Mouse (Mus musculus) heart, embryonic 14.5 days (tissue): Measurements from ENCODE around the gene Aldoc. TPM values are rescaled to one million over a fixed set of nuclear protein-coding genes. Genes with fewer than 3 reads are reported as not detected.

ENCODE experiments used
- ATAC-seq: fragments of 200-750 bp; cut with Nextera tagmentation; 2 replicates; pipeline ENCODE4 v1.8.0; 2017; ENCODE audit warnings: low read depth, moderate TSS enrichment; ENCODE audit not compliant: insufficient number of reproducible peaks, insufficient read depth, low FRiP score
- H3K27ac ChIP-seq, 2 experiments: fragments of 200-500 bp in 1 of 2; fragments of 300-500 bp in 1 of 2; sonication (generic) in 1 of 2; replicated peaks in 1 of 2; 2 replicates each; pipeline ENCODE4 v1.5.1; 2012 to 2014; ENCODE audit warnings: low read depth in 2 of 2, low read length in 2 of 2, control low read depth in 1 of 2, mild to moderate bottlenecking in 1 of 2, mixed read lengths in 1 of 2; ENCODE audit not compliant: control insufficient read depth in 1 of 2, insufficient read depth in 1 of 2
- H3K27me3 ChIP-seq: fragments of 300-500 bp; sonication (generic); 2 replicates; pipeline ENCODE4 v1.6.1; 2014; ENCODE audit warnings: mild to moderate bottlenecking, low read length, control low read depth; ENCODE audit not compliant: control insufficient read depth, insufficient read depth
- H3K36me3 ChIP-seq: fragments of 300-500 bp; sonication (generic); 2 replicates; pipeline ENCODE4 v1.6.1; 2014; ENCODE audit warnings: mild to moderate bottlenecking, control low read depth, low read length, mixed read lengths; ENCODE audit not compliant: control insufficient read depth, insufficient read depth
- H3K4me1 ChIP-seq, 2 experiments: fragments of 200-500 bp in 1 of 2; fragments of 300-500 bp in 1 of 2; sonication (generic) in 1 of 2; 2 replicates each; pipeline ENCODE4 v1.6.1; 2012 to 2014; ENCODE audit warnings: low read length in 2 of 2, control low read depth in 1 of 2, mixed read lengths in 1 of 2; ENCODE audit not compliant: control insufficient read depth in 2 of 2, insufficient read depth in 2 of 2
- H3K4me2 ChIP-seq: fragments of 300-500 bp; sonication (generic); 2 replicates; pipeline ENCODE4 v1.6.1; 2014; ENCODE audit warnings: mild to moderate bottlenecking, low read length
- H3K4me3 ChIP-seq, 2 experiments: fragments of 200-500 bp in 1 of 2; fragments of 300-500 bp in 1 of 2; sonication (generic) in 1 of 2; 2 replicates each; pipeline ENCODE4 v1.5.1; 2012 to 2014; ENCODE audit warnings: low read length in 2 of 2, mild to moderate bottlenecking in 2 of 2, control low read depth in 1 of 2, low read depth in 1 of 2, moderate library complexity in 1 of 2; ENCODE audit not compliant: control insufficient read depth in 1 of 2, insufficient read depth in 1 of 2
- H3K9ac ChIP-seq: fragments of 300-500 bp; sonication (generic); 2 replicates; pipeline ENCODE4 v1.6.1; 2014; ENCODE audit warnings: mild to moderate bottlenecking, low read length
- H3K9me3 ChIP-seq: fragments of 300-500 bp; sonication (generic); 2 replicates; pipeline ENCODE4 v1.6.1; 2016; ENCODE audit warnings: low read length, control low read depth; ENCODE audit not compliant: control insufficient read depth
- WGBS: fragments of 180-500 bp; shearing (Covaris S2); extraction: QIAGEN DNeasy Blood & Tissue Kit; methylation state at CpG from one replicate; pipeline ENCODE4 v1.1.7; 2014; 5-methylcytosine and 5-hydroxymethylcytosine counted together
- polyA plus RNA-seq: library from polyadenylated mRNA; unstranded; fragments of >200 nt; fragmentation: Nextera tagmentation; extraction: Ambion mirVana; gene quantifications from 2 replicates; pipeline ENCODE4 v1.2.1, GENCODE M21; 2014

The Aldoc gene
- polyA plus RNA-seq, 1 experiment from 2014 or later, result 30.3 TPM

DNA sequence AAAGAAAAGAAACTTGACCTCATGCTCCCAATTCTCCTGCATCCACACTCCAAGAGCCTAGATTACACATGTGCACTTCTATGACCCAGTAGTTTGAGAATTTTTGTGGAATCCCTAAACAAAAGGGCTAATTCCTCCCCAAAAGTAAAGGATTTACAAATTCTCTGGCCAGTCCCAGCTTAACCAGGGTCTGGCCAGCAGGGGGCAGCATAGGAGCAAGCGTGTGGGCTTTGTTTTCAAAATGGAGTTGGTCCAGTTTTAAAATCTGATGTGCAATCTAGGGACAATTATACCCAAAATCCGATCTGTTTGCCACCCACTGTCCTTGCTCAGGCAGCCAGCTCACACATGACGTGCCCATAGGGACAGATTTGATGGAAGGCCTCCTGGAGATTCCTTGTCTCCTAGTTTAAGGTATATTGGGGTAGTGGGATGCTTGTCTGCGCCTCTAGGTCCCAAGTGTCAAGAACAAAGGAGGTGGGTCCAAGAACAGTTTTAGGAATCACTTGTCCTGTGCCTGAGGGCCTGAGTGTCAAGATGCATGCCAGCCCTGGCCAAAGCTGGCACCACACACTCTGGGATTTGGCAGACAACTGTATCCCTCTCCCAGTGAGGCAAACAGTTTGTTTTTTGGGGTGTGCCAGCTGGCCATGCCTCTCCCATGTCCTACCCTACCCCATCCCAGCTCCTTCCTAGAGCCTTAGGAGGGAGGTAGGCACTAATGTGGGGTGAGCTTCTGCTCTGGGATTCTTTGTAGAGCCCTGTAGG lies 32.9 kb downstream of the Aldoc start:
- no peaks in the 10 kb centered on the region; a peak in 1 of 4 replicates for H3K4me1 ChIP-seq
- no peak overlapping the region for H3K4me2 ChIP-seq
- H3K27ac ChIP-seq, result no peak overlapping the region
- no peak overlapping the region for H3K4me3 ChIP-seq
- no peaks in the 10 kb centered on the region for H3K9me3 ChIP-seq
- ATAC-seq, result no peak
- H3K27me3 ChIP-seq, result peaks cover 11% of the 10 kb centered on the region; the same call in 1 of the 2 replicates
- H3K9ac ChIP-seq, result no peak overlapping the region
- H3K36me3 ChIP-seq, result no peaks in the 10 kb centered on the region
- WGBS, result 28% methylated on average over 4 of the region's 4 CpGs

DNA sequence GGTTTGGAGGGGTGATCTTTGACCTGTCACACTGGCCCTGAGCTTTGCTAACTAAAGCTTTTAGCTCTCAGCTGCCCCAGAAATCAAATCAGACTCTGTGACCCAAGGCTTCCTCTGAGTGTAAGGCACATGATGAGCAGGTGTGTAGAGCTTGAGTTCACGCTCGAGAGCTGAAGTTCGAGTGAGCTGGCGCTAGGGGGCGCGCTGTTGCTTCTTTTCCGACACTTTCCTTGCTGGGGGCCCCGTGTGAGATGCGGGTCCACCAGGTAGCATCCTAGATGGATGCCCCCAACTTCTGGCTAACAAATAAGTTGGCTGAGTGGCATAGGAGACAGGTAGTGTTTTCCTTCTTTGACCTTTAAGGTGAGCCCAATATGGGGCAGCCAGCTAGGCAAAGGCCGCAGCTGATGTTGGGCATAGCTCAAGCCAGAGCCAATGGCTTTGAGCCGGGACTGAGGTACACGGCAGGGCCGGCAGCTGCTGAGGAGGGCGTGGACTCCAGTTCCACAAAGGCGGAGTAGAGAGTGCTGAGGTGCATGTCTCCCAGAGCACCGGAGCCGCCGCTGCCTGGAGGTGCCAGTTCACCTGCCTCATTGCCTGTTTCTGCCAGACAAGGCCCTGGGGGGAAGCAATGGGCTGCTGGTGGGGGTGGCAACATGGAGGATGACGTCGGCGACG lies 35.7 kb downstream of the Aldoc start:
- peaks cover 15% of the 10 kb centered on the region; the same call in 1 of the 2 replicates for H3K27me3 ChIP-seq
- H3K9me3 ChIP-seq, result no peaks in the 10 kb centered on the region
- no peak overlapping the region for H3K4me2 ChIP-seq
- H3K9ac ChIP-seq, result no peak overlapping the region
- H3K27ac ChIP-seq, result no peak overlapping the region
- no peak overlapping the region for H3K4me3 ChIP-seq
- no peaks in the 10 kb centered on the region; a peak in 1 of 4 replicates for H3K4me1 ChIP-seq
- H3K36me3 ChIP-seq, result no peaks in the 10 kb centered on the region
- ATAC-seq, result no peak
- 15% methylated on average over 22 of the region's 22 CpGs for WGBS

GRCm38 (mm10) chr11:78360125-78360788 lies 37.5 kb downstream of the Aldoc start:
- peaks cover 15% of the 10 kb centered on the region; the same call in 1 of the 2 replicates for H3K27me3 ChIP-seq
- 8% methylated on average over 13 of the region's 13 CpGs for WGBS
- H3K4me2 ChIP-seq, result peak overlapping the region; percentile 62
- no peak overlapping the region for H3K9ac ChIP-seq
- no peaks in the 10 kb centered on the region; a peak in 1 of 4 replicates for H3K4me1 ChIP-seq
- no peaks in the 10 kb centered on the region for H3K36me3 ChIP-seq
- H3K9me3 ChIP-seq, result no peaks in the 10 kb centered on the region
- no peak overlapping the region for H3K27ac ChIP-seq
- H3K4me3 ChIP-seq, result peak overlapping the region; percentile 36 to 37
- ATAC-seq, result no peak; the same call in 1 of the 2 replicates

- 61% methylated on average over 2 of the region's 2 CpGs for whole genome bisulfite sequencing
- H3K36me3 ChIP-seq, result no peaks in the 10 kb centered on the region
- H3K9me3 ChIP-seq, result no peaks in the 10 kb centered on the region
- no peak overlapping the region for H3K4me2 ChIP-seq
- H3K27ac ChIP-seq, result no peak overlapping the region
- H3K4me1 ChIP-seq, result no peaks in the 10 kb centered on the region; a peak in 1 of 4 replicates
- H3K27me3 ChIP-seq, result peaks cover 15% of the 10 kb centered on the region; the same call in 1 of the 2 replicates
- no peak for ATAC-seq
- no peak overlapping the region for H3K9ac ChIP-seq
- no peak overlapping the region for H3K4me3 ChIP-seq
Measured at GRCm38 (mm10) chr11:78360789-78361131, 38.0 kb downstream of the Aldoc start.

DNA sequence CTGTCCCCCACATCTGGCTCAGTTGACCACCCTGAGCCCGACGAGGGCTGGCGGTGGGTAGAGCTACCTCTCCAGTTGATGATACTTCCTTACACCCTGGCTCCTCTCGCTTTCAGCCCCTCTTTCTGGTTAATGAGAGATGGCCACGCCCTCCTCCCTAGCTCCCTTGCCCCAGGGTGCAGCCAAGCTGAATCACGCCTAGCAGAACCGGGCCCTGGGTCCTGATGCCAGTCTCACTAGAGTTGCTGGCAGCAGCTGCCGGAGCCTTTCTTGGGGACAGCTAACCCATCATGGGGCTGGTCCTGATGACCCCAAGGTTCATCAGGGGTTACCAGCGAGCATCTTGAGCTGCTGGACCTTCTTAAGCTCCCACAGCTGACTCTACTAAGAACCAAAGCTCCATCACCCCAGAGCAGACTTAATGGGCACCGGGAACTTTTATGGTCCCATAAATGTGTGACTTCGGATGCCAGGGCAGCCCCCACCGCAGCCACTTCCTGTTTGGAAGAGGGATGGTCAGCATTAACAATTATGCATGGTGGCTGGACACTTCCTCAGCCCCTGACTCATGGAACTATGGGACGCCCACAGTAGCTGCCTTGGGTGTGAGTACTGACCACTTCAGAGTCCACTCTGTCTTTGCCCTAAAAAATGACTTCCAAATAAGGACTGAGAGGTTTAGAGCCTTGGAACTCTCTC lies 40.7 kb downstream of the Aldoc start:
- Histone ChIP-seq H3K9me3 (no peaks in the 10 kb centered on the region), H3K9ac (no peak overlapping the region), H3K27me3 (peaks cover 10% of the 10 kb centered on the region; the same call in 1 of the 2 replicates), H3K4me3 (no peak overlapping the region), H3K36me3 (no peaks in the 10 kb centered on the region), H3K27ac (no peak overlapping the region), H3K4me2 (no peak overlapping the region), H3K4me1 (no peaks in the 10 kb centered on the region; a peak in 1 of 4 replicates)
- WGBS, result 73% methylated on average over 13 of the region's 13 CpGs
- ATAC-seq, result no peak

DNA sequence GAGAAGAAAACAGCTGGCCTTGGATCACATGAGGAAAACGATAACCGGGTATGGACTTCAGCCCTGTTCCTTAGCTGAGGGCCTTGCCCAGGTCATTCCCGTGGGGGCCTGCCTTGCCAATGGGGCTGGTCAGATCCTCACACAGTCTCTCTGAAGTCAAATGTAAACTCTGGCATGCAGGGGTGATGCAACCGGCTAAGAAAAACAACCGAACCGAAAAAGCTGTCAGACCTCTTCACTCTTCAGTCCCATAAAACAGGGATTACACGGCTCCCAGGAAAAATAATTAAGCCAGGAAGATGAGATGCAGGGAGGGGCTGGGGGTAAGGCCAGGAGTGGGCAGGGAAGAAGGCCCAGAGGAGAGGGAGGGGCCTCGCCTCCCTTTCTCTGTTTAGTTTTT lies 41.3 kb downstream of the Aldoc start:
- Histone ChIP-seq H3K4me2 (no peak overlapping the region), H3K9me3 (no peaks in the 10 kb centered on the region), H3K9ac (no peak overlapping the region), H3K27me3 (peaks cover 8% of the 10 kb centered on the region; the same call in 1 of the 2 replicates), H3K4me1 (no peaks in the 10 kb centered on the region; a peak in 1 of 4 replicates), H3K36me3 (no peaks in the 10 kb centered on the region), H3K27ac (no peak overlapping the region), H3K4me3 (no peak overlapping the region)
- WGBS, result 49% methylated on average over 8 of the region's 8 CpGs
- no peak for ATAC-seq
